Mouse (Mus musculus): ENCODE measurements around the gene Cd48. TPM values are rescaled to one million over a fixed set of nuclear protein-coding genes. Genes with fewer than 3 reads are reported as not detected.

Gene Cd48
- polyA plus RNA-seq (2015; fragmentation: Nextera tagmentation; extraction: Ambion mirVana) = 5.1 and 5.3 TPM in 2 replicates

DNA sequence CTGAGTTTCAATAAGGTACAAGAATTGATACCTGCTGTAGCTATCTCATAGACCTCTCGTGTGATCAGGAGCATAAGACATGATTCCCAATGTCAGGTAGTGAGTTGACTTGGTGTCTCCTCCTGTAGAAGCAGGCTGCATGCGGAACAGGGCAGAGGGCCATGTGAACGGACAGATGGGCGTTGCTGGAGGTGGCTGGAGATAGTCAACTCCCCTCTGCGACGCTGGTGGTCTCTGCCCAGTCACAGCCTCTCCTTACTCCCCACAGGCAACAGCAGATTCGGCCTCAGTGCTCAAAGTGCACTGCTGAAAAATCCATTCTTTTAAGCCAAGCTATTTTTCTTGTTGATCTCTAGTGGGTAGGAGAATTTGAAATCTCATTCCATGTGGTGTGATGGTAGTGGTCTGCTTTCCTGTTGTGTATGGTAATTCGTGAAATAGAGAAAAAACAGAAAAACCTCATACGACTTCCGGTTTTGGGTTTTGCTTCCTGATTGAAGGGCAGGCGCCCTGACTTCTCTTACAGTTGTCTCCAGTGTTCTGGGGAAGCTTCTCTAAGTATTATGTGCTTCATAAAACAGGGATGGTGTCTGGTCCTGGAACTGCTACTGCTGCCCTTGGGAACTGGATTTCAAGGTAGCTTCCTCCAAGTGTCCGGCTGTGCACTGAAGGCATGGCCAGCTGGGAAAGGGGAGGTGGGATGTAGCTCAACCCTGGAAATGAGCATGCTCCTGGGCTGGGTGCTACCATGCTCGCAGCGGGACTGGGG, at the start of gene Cd48:
Gene Cd48 (plus strand): TSS at position 479 of the 769 bp plus-strand sequence.
- H3K36me3 ChIP-seq (ENCODE audit: control insufficient read depth, insufficient read depth, low read length) = no peaks in the 10 kb centered on the region
- no peaks in the 10 kb centered on the region for H3K9me3 ChIP-seq (replicated peaks; ENCODE audit: control insufficient read depth, low read length)
- no peak for ATAC-seq (ENCODE audit: insufficient read depth, low FRiP score)
- H3K27me3 ChIP-seq (ENCODE audit: control insufficient read depth, insufficient read depth, low read length) = no peaks in the 10 kb centered on the region
- H3K27ac ChIP-seq (ENCODE audit: low read length) = no peak within 1 kb of the TSS
- no peak within 1 kb of the TSS for H3K4me2 ChIP-seq (ENCODE audit: low read depth, low read length)
- 78% methylated on average over 14 of the region's 14 CpGs for WGBS
- no peak within 1 kb of the TSS for H3K9ac ChIP-seq (ENCODE audit: low read length)
- no peak within 1 kb of the TSS for H3K4me3 ChIP-seq (replicated peaks; ENCODE audit: low read length)
- no peaks in the 10 kb centered on the region for H3K4me1 ChIP-seq (ENCODE audit: control insufficient read depth, insufficient read depth, low read length)

GRCm38 (mm10) chr1:171635696-171636095, 46.1 kb upstream of the Cd48 start:
- Histone ChIP-seq H3K4me1 (ENCODE audit: control insufficient read depth, insufficient read depth, low read length) (no peaks in the 10 kb centered on the region), H3K27me3 (ENCODE audit: control insufficient read depth, insufficient read depth, low read length) (no peaks in the 10 kb centered on the region), H3K36me3 (ENCODE audit: control insufficient read depth, insufficient read depth, low read length) (no peaks in the 10 kb centered on the region), H3K4me2 (ENCODE audit: low read depth, low read length) (no peak overlapping the region), H3K9me3 (replicated peaks; ENCODE audit: control insufficient read depth, low read length) (no peaks in the 10 kb centered on the region), H3K27ac (ENCODE audit: low read length) (no peak overlapping the region), H3K4me3 (replicated peaks; ENCODE audit: low read length) (no peak overlapping the region), H3K9ac (ENCODE audit: low read length) (no peak overlapping the region)
- WGBS = 55% methylated on average over 6 of the region's 6 CpGs
- ATAC-seq (ENCODE audit: insufficient read depth, low FRiP score) = no peak

DNA sequence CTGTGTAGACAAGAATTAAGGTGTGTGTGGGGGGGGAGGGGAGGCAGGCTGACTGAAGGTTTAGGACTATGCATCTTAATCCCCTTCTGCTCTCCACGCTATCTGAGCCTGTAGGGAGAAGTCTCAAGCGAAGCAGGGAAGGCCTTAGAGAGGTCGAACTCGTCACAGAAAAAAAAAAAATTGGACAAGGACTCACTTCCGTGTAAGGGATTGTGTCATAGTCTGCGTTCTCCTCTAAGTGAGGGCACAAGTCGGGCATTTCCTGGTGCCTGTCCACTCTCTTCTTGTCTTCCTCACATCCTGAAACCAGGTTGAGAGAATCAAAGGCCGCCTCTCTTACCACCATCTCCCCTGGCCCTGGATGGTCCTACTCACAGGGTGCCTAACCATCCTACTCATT, 44.7 kb upstream of the Cd48 start:
- Histone ChIP-seq H3K9ac (ENCODE audit: low read length) (no peak overlapping the region), H3K27me3 (ENCODE audit: control insufficient read depth, insufficient read depth, low read length) (no peaks in the 10 kb centered on the region), H3K4me1 (ENCODE audit: control insufficient read depth, insufficient read depth, low read length) (no peaks in the 10 kb centered on the region), H3K27ac (ENCODE audit: low read length) (no peak overlapping the region), H3K9me3 (replicated peaks; ENCODE audit: control insufficient read depth, low read length) (no peaks in the 10 kb centered on the region), H3K4me3 (replicated peaks; ENCODE audit: low read length) (no peak overlapping the region), H3K36me3 (ENCODE audit: control insufficient read depth, insufficient read depth, low read length) (no peaks in the 10 kb centered on the region), H3K4me2 (ENCODE audit: low read depth, low read length) (no peak overlapping the region)
- ATAC-seq (ENCODE audit: insufficient read depth, low FRiP score) = no peak
- WGBS = 74% methylated on average over 8 of the region's 8 CpGs

GRCm38 (mm10) chr1:171638686-171639085, 43.1 kb upstream of the Cd48 start:
- no peaks in the 10 kb centered on the region for H3K4me1 ChIP-seq (ENCODE audit: control insufficient read depth, insufficient read depth, low read length)
- ATAC-seq (ENCODE audit: insufficient read depth, low FRiP score) = no peak
- WGBS = 74% methylated on average over 2 of the region's 2 CpGs

DNA sequence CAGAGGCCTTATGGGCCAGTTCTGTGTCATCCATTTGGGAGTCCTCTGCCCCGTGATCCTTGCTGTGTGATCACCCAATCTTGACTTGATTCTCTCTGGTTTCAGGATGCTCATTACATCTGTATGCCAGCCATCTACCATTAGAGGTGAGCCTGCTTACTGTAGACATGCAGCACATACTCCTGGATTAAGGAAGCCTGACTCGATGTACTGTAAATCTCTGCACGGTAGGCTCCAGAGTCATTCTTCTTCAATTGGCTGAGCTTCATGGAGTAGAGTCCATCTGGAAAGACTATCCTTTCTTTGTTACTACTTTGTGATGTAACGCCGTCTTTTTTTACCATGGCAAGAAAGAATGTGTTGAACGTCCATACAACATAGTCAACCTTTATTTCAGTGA, 41.0 kb upstream of the Cd48 start:
- ATAC-seq (ENCODE audit: insufficient read depth, low FRiP score) = no peak
- H3K4me2 ChIP-seq (ENCODE audit: low read depth, low read length) = no peak overlapping the region
- H3K4me3 ChIP-seq (replicated peaks; ENCODE audit: low read length) = no peak overlapping the region
- no peak overlapping the region for H3K27ac ChIP-seq (ENCODE audit: low read length)
- no peak overlapping the region for H3K9ac ChIP-seq (ENCODE audit: low read length)
- H3K9me3 ChIP-seq (replicated peaks; ENCODE audit: control insufficient read depth, low read length) = no peaks in the 10 kb centered on the region
- 96% methylated on average over 6 of the region's 6 CpGs for WGBS
- no peaks in the 10 kb centered on the region for H3K36me3 ChIP-seq (ENCODE audit: control insufficient read depth, insufficient read depth, low read length)
- H3K27me3 ChIP-seq (ENCODE audit: control insufficient read depth, insufficient read depth, low read length) = no peaks in the 10 kb centered on the region
- no peaks in the 10 kb centered on the region for H3K4me1 ChIP-seq (ENCODE audit: control insufficient read depth, insufficient read depth, low read length)

More at GRCm38 (mm10) chr1:171638686-171639085, 43.1 kb upstream of the Cd48 start:
- Histone ChIP-seq H3K4me3 (replicated peaks; ENCODE audit: low read length) (no peak overlapping the region), H3K9me3 (replicated peaks; ENCODE audit: control insufficient read depth, low read length) (no peaks in the 10 kb centered on the region), H3K36me3 (ENCODE audit: control insufficient read depth, insufficient read depth, low read length) (no peaks in the 10 kb centered on the region), H3K27me3 (ENCODE audit: control insufficient read depth, insufficient read depth, low read length) (no peaks in the 10 kb centered on the region), H3K9ac (ENCODE audit: low read length) (no peak overlapping the region), H3K27ac (ENCODE audit: low read length) (no peak overlapping the region), H3K4me2 (ENCODE audit: low read depth, low read length) (no peak overlapping the region)

- H3K9me3 ChIP-seq (replicated peaks; ENCODE audit: control insufficient read depth, low read length) = no peaks in the 10 kb centered on the region
- H3K36me3 ChIP-seq (ENCODE audit: control insufficient read depth, insufficient read depth, low read length) = no peaks in the 10 kb centered on the region
- no peak for ATAC-seq (ENCODE audit: insufficient read depth, low FRiP score)
- H3K4me2 ChIP-seq (ENCODE audit: low read depth, low read length) = no peak overlapping the region
- WGBS = 65% methylated on average over 7 of the region's 7 CpGs
- no peak overlapping the region for H3K4me3 ChIP-seq (replicated peaks; ENCODE audit: low read length)
- H3K9ac ChIP-seq (ENCODE audit: low read length) = no peak overlapping the region
- H3K27ac ChIP-seq (ENCODE audit: low read length) = no peak overlapping the region
- no peaks in the 10 kb centered on the region for H3K4me1 ChIP-seq (ENCODE audit: control insufficient read depth, insufficient read depth, low read length)
- no peaks in the 10 kb centered on the region for H3K27me3 ChIP-seq (ENCODE audit: control insufficient read depth, insufficient read depth, low read length)
Measured at GRCm38 (mm10) chr1:171643612-171644011, 38.2 kb upstream of the Cd48 start.

DNA sequence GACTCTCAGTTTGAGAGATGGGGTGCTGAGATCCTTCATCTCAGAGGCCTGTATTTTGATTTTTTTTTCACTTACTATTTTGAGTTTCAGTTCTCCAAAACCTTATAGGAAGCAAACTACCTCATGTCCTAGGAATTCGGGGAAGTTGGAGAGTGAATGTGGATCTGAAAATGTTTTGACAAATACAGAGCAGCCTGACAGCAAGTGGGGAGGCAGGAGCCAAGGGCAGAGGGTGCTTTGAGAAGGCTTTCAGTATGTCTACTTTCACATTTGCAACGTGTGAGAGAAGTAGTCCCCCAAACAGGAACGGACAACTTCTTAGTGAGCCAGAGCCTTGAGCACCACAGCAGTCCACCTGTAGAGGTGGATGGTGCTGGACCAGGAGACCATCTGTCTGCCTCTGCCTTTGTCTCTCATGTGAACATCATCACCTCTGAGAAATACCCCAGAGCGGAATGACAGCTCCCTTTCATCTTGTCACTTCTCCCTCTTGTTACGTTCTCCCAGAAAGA, 35.3 kb upstream of the Cd48 start:
- no peak overlapping the region for H3K9ac ChIP-seq (ENCODE audit: low read length)
- no peaks in the 10 kb centered on the region for H3K9me3 ChIP-seq (replicated peaks; ENCODE audit: control insufficient read depth, low read length)
- no peak overlapping the region for H3K4me3 ChIP-seq (replicated peaks; ENCODE audit: low read length)
- 58% methylated on average over 5 of the region's 5 CpGs for WGBS
- no peak for ATAC-seq (ENCODE audit: insufficient read depth, low FRiP score)
- no peak overlapping the region for H3K4me2 ChIP-seq (ENCODE audit: low read depth, low read length)
- H3K36me3 ChIP-seq (ENCODE audit: control insufficient read depth, insufficient read depth, low read length) = no peaks in the 10 kb centered on the region
- H3K27ac ChIP-seq (ENCODE audit: low read length) = no peak overlapping the region
- no peaks in the 10 kb centered on the region for H3K4me1 ChIP-seq (ENCODE audit: control insufficient read depth, insufficient read depth, low read length)
- H3K27me3 ChIP-seq (ENCODE audit: control insufficient read depth, insufficient read depth, low read length) = no peaks in the 10 kb centered on the region

- no peak overlapping the region for H3K9ac ChIP-seq (ENCODE audit: low read length)
- no peak for ATAC-seq (ENCODE audit: insufficient read depth, low FRiP score)
- no peak overlapping the region for H3K4me3 ChIP-seq (replicated peaks; ENCODE audit: low read length)
- 82% methylated on average over 5 of the region's 5 CpGs for WGBS
- no peaks in the 10 kb centered on the region for H3K9me3 ChIP-seq (replicated peaks; ENCODE audit: control insufficient read depth, low read length)
- no peak overlapping the region for H3K4me2 ChIP-seq (ENCODE audit: low read depth, low read length)
- no peaks in the 10 kb centered on the region for H3K36me3 ChIP-seq (ENCODE audit: control insufficient read depth, insufficient read depth, low read length)
- no peaks in the 10 kb centered on the region for H3K4me1 ChIP-seq (ENCODE audit: control insufficient read depth, insufficient read depth, low read length)
- H3K27ac ChIP-seq (ENCODE audit: low read length) = no peak overlapping the region
- no peaks in the 10 kb centered on the region for H3K27me3 ChIP-seq (ENCODE audit: control insufficient read depth, insufficient read depth, low read length)
Measured at GRCm38 (mm10) chr1:171647716-171648115, 34.1 kb upstream of the Cd48 start.

- Histone ChIP-seq H3K9me3 (replicated peaks; ENCODE audit: control insufficient read depth, low read length) (no peaks in the 10 kb centered on the region), H3K9ac (ENCODE audit: low read length) (no peak overlapping the region), H3K4me2 (ENCODE audit: low read depth, low read length) (no peak overlapping the region), H3K27me3 (ENCODE audit: control insufficient read depth, insufficient read depth, low read length) (no peaks in the 10 kb centered on the region), H3K4me1 (ENCODE audit: control insufficient read depth, insufficient read depth, low read length) (no peaks in the 10 kb centered on the region), H3K27ac (ENCODE audit: low read length) (no peak overlapping the region), H3K4me3 (replicated peaks; ENCODE audit: low read length) (no peak overlapping the region), H3K36me3 (ENCODE audit: control insufficient read depth, insufficient read depth, low read length) (no peaks in the 10 kb centered on the region)
- WGBS = 68% methylated on average over 8 of the region's 8 CpGs
- no peak for ATAC-seq (ENCODE audit: insufficient read depth, low FRiP score)
Measured at GRCm38 (mm10) chr1:171648840-171649239, 33.0 kb upstream of the Cd48 start.

All from stomach, embryonic 16.5 days (tissue).